Mouse (Mus musculus): ENCODE results near the gene Nck2.

Nck2 gene

DNA sequence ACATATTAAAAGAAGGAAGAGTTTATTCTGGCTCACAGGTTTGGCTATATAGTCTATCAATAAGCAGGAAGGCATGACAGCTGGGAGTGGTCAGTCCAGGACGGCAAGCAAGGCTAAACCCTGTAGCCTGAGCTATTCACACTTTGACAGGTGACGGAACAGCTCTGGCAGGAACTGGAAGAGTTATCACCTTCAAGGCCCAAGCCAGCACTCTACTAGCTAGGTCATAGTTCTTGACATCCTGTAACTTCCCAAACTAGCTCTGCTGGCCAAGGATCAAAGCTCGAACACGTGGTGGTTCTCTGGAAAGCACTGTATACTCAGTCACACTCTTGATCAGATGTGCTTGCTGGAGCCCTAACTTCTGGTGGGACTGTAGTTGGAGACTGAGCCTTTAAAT is 10.5 kb upstream of the Nck2 start:
- DNase-seq (ENCODE audit: low read depth in 1 of 2, low spot score in 2 of 2), result no peak

DNA sequence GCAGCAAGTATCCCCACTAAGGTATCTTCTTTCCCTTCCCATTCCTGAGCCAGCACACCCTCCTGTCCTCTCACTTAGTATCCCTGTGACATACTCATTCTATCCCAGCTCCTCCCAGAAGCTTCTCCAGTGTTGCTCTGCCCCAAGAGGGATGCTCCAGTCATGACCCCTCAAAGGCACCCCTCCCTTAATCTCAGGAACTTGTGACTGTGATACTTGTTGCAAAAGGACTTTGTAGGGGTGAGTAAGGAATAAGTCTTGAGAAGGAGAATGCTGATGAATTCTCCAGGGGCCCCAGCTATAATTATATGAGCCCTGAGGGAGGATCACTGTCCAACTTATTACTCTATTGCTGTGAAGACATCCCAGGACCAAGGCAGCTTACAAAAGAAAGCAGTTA is 7.8 kb upstream of the Nck2 start:
- DNase-seq (ENCODE audit: low read depth in 1 of 2, low spot score in 2 of 2), result no peak

DNA sequence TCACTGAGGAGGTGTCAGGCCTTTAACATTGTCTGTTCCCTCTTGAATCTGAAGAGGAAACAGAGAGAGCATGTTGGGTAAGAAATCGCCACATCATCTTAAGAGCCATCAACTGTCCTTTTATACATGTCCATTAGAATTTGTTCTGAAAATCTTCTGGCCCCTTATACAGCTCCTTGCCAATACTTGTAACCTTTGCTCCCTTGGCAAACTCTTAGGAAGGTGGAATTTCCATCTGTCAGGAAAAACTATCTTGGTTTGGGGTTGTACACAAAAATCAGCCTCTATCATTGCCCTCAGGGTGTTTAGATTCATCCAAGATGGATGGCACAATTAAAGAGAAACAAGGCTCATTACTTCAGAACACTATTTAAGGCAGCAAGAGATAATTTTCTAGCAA is 5.1 kb upstream of the Nck2 start:
- DNase-seq (ENCODE audit: low read depth in 1 of 2, low spot score in 2 of 2), result no peak

DNA sequence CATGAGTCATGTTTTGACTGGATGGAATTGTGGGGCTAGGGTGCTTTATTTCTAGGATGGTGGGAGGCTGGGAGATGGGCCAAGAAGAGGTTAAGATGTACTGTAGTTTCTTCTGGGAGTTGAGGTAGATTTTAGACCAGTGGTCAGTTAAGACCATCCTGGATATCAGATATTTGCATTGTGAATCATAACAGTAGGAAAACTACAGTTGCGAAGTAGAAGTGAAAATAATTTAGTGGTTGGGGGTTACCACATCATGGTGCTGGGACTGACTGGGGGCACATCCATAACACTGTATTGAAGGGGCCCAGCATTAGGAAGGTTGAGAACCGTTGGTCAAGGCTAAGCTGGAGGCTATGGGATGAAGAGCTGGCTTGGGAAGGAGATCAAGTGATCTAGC is 1.8 kb upstream of the Nck2 start:
- no peak for DNase-seq (ENCODE audit: low read depth in 1 of 2, low spot score in 2 of 2)

DNA sequence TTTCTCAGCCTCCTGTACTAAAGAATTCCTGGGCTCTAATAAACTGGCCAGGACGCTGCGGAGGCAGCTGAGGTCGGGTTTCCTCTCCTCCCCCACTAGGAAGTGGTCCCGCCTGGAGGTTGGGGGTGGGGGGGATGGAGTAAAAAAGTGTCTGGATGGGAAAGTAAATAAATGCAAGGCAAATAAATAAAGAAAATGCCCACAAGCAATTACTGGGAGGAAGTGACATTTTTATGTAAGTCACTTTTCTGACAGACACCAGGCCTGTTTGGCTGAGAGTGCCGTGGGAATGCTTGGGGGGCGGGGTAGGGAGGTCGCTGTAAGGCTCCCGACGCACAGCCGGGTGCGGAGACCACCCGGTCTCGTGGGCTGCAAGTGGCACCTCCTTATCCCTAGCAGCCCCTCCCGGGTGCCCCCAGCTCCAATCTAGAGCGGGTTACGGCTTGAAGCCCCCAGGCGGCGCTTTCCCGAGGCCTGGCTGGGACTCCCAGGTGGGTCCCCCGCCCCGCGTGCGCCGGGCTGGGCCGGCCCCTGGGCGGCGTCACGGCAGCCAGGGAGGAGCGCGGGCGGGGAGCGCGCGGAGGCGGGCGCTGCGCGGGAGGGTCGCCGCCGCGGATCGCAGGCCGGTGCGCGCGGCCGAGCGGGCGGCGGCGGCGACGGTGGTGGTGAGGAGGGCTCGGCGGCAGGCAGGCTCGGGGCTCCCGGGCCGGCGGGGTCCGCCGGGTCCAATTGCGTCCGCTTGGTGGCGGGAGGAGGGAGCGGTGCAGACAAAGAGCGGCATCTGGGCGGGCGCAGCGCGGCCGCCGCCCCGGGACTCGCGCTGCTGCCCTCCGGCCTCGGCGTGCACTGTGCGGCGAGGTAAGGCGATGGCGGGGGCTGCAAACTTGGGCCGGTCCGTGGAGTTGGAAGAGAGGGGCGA is 1.1 kb downstream of the Nck2 start:
- peak in 1 of 2 experiments; percentile 4 for DNase-seq (ENCODE audit: low read depth in 1 of 2, low spot score in 2 of 2)

DNA sequence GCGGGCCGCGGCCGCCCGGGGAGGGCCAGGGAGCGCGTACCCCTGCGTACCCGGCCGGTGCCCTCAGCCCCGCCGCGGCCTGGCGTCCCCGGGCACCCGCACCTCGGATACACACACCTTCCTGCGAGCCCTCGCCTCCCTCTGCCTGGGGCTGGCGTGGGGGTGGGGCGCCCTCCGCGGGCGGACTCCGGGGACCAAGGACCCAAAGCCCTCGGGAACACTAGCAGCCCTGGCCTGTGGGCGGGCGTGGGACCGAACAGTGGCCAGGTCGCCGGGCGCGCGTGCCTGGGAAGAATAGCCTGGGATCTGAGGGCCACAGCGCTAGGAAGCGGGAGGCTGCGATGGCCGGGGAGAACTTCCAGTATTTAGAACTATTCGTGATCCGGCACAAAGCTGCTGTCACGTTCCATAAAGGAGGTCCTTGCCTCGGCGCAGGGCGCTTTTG is 1.7 kb downstream of the Nck2 start:
- no peak for DNase-seq (ENCODE audit: low read depth in 1 of 2, low spot score in 2 of 2)

DNA sequence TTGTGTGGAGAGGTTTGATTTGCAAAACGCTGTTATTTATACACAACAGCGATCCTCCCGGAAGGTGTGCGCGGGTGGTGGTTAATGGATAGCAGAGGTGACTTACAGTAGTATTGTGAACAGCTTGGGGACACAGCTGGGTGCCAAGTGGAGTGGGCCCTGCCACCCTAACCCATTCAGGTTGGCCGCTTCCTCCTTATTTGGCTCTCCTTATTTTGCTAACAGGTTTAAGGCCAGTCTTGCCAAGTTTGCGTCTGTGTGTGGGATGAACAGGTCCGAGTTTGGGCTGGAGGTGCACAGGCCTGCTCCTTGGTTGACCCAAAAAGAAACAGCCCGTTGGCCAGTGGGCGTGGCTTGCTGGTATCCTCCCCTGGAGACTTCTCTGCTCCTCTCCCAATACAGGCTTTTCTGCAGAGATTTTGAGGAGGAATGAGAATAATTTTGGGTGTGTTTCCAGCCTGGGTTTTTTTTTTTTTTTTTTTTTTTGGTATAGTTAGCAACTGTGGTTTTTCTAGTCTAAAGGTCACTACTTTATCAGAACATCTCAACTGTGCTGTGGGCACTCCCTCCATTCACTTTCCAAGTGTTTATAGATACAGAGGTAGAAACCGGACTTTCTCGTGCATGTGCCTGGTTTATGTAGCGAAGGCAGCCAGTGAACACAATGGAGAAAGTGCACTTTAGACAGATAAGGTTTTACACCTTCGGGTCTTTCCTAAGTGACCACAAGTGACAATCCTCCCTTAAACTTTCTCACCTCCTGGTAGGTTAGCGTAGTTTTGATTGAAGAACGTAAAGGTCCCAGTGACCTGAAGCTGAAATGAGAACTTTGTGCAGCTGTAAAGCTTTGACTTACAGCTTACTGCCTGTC is 2.6 kb downstream of the Nck2 start:
- DNase-seq (ENCODE audit: low read depth in 1 of 2, low spot score in 2 of 2), result no peak

DNA sequence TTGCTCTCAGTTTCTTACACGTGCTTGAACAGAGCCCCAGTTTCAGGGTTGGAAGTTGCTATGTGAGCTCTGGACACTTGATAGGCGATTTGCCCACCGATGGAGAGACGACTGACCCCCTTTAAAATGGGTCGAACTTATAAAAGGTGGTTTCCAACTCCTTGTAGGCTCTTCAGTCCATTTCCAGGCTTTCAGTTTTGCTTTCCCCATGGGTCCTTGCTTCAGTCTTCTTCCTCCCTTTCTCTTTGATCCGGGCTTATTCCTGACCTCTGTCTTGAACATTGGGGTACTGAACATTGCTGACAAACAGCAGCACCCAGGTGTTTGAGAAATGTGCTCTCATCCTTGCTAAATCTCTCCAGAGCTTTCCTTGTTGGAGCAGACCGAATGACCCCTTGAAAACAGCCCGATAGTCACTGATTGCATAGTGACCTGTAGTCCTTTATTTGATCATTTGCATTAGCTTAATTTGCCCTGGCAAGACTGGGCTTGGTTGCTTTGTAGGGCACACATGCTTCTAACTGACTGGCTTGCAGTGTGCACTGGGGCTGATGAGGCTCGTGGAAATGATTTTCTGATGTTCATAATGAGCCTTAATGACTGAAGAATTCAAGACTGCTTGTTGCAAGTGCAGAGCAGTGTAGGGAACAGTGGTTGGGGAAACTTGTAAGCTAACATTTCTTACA is 3.4 kb downstream of the Nck2 start:
- DNase-seq (ENCODE audit: low read depth in 1 of 2, low spot score in 2 of 2), result no peak

DNA sequence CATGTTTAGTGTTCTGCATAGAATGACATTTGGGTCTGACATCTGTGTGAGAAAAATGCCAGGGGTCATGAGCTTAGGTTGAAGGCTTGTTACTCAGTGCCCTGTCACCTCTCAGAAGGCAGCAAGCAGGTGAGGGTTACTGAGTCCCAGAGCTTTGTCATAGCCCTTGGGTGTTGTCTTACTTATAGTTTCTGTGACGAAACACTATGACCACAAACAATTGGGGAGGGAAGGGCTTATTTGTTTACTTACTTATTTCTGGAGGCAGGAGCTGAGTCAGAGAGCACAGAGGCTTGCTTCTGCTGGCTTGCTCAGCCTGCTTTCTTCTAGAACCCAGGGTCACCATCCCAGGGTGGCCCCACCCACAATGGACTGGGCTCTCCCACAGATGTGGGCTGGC is 6.4 kb downstream of the Nck2 start:
- DNase-seq (ENCODE audit: low read depth in 1 of 2, low spot score in 2 of 2), result no peak

DNA sequence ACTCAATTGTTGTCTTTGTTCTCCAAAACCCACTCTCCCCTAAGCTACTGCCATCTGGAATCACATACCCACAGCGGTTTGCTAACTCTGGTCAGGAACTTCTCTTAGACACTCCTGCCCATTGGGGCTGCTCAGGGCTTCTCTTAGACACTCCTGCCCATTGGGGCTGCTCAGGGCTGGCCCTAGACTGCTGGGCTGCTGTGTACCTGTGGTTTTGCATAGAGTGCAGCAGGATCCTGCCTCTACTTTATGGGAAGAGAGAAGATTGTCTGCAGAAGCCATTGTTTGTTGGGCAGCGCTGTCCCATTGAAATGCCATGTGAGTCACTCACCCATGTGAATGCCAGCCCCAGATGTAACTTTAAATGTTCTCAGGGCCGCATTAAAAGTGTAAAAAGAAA is 9.3 kb downstream of the Nck2 start:
- DNase-seq (ENCODE audit: low read depth in 1 of 2, low spot score in 2 of 2), result no peak

DNA sequence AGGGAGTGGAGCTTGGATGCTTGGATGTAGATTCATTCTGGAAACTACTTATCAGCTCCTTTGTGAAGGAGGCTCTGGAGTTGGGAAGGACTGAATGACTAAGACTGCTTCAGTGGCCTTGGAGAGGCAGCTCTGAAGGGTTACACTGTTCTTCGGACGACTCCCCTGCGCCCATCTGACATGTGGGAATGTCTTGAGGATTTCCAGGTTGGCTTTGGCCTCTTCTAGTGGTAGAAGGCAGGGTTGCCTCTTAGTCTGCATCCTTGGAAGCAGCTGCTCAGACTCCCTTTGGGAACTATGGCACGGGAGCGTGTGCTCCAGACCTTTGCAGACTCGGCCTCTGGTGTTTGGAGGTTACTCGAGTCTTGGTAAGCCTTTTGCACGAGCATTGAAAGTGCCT is 10.4 kb downstream of the Nck2 start:
- DNase-seq (ENCODE audit: low read depth in 1 of 2, low spot score in 2 of 2), result no peak

DNA sequence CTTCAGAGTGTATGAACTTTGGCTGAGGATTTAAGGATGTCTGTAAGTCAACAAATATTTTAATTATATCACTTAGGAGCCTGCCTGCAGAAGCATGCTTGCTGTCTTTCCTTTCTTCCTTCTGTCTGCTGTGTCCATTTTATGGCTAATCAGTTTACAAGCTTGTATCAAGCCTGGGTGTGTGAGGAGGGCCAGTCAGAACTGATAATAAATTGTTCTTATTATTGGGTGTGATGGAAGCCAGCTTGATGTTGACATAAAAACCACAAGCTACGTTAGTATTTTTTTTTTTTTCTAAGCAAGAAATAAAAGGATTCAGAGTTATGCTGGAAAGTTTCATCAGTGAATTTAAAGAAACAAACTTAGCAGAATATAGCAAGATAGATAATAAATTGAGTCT is 10.8 kb downstream of the Nck2 start:
- DNase-seq (ENCODE audit: low read depth in 1 of 2, low spot score in 2 of 2), result no peak

DNA sequence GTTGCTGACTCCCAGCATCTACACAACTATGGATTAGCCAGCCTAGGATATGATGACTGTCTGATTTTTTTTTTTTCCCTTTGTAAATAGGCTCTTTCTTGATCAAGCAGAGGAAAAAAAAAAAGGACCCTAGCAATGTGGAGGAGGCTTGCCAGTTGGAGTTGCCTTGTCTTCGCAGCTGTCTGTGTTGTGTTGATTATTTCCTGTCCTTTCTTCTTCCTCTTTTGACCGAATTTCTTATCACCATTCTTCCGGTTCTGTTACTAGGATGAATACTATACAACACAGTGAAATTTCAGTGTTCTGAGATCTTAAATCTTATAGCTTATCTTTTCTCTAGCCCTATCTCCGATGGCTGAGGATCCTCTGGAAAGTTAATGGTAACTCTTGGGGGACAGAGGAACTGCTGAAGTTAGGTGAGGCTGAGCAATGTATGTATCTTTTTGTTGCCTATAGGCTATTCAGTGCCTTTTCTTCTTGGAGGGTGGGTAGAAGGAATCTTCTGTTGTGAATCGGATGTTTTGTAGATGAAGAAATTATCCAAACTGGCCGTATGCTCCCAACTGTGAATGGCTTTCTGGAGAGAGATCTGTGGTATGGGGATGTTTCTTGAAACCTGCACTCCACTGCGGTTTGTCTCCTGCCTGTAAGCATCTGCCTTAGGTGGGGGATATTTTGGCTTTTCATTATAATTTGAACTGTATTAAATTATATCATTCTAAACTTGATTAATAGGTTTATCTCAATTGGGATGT is 12.8 kb downstream of the Nck2 start:
- no peak for DNase-seq (ENCODE audit: low read depth in 1 of 2, low spot score in 2 of 2)

DNA sequence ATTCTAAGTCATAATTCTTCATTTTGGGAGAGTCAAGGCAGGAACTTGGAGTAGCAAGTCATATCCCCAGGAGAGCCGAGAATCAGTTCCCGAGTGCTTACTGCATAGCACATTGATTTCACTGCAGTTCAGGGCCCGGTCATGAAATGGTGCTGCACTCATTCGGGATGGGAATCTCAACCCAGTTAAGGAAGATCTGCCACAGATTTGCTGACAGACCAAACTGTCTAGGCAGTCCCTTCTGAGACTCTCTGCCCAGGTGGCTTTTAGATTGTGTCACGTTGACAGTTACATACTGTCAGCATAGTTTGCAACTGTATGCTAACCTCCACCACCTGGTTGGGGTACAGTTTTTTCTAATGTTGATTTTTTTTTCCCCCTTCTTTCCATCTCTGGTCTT is 16.1 kb downstream of the Nck2 start:
- no peak for DNase-seq (ENCODE audit: low read depth in 1 of 2, low spot score in 2 of 2)

DNA sequence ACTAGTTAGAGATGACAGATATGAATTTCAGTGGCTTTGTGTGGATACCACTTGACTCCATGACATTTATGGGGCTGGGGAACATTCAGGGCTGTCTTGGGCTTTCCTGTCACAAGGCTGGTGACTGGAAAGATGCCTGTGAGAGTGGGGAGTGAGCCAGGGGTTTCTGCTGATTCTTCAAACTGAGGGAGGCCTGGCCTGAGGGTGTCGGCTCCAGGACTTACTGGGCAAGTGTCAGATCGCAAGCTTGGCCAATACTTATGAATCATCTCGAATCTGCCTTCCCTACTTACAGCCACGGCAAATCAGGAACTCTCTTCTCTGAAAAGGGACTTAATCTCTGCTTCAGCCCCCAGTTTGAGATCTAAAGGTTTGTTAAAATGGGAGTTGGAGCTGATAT is 18.3 kb downstream of the Nck2 start:
- no peak for DNase-seq (ENCODE audit: low read depth in 1 of 2, low spot score in 2 of 2)

DNA sequence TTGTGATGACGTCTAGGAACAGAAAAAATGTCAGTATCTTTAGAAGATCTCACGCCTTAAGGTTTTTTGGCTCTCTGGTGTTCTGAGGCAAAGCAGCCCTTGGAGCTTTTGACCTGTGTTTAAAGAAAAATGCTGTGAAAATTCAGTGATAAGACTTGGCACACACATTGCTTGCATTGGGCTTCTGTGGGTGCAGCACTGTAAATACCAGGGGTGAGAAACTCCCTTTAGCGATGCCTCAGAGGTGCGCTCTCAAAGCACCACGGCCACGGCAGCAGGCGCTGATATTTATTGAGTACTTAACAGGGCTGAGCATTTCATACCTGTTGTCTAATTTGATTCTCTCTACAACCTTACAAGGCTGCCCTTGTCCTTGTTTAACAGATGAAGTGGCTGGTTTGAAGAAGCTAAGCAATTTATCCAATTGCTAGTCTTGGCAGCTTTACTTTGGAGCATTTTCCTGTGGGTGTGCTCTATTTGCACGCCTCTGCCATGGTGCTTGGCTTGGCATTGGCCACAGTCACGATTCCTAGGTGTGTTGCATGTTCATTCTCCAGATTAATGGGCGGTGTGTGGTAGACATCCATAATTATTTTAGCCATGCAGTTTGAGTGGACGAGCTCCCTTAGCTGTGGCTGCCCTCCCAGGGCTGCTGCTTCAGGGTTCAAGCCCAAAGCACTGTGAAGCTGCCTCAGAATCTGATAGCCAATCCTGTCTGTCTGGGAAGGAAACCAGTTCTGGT is 19.7 kb downstream of the Nck2 start:
- DNase-seq (ENCODE audit: low read depth in 1 of 2, low spot score in 2 of 2), result no peak

DNA sequence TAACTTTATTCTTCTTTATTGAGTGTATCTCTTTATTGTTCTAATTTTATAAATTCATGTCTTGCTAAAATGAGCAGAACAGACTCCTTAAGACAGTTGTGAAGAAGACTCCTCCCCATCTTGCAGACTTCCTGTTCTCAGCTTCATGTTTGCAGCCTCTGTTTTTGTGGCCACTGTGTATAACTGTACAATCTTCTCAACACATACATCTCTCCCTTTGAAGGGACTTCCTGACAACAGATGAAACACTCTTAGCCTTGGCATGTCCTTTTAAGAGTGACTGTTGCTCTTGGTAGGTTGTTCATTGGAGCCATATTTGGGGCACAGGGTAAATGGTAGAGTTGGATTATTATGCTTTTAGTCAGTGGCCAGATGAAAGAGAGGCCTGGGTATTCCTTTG is 20.6 kb downstream of the Nck2 start:
- DNase-seq (ENCODE audit: low read depth in 1 of 2, low spot score in 2 of 2), result no peak

DNA sequence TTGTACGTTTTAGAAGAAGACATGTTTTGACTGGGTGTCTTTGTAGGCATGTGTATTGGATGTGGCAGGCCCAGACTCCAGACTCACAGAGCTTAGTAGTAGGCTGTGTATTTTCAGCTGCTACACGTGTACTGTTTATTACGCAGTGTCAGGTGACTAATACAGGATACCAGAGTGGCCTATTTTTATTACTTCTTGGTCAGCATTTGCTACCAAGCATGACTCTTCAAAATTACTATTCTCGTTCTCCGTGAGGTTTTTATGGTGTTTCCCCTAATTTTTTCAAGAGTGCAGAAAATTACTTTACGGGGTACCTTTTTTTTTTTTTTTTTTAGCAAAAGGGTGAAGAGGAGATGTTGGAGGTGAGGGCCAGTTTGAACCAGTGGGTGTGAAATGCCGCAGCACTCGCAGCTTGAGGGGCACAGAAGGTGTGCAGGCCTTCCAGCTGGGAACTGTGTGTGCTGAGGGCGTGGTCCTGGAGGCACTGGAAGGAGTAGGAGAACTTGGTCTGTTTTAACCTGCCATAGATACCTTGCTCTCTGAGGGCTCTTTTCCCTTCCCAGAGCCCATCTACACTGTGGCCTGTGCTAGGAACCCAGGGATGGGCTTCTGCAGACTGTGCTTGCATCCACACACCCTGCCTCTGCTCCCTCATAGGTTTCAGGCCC is 21.7 kb downstream of the Nck2 start:
- no peak for DNase-seq (ENCODE audit: low read depth in 1 of 2, low spot score in 2 of 2)

DNA sequence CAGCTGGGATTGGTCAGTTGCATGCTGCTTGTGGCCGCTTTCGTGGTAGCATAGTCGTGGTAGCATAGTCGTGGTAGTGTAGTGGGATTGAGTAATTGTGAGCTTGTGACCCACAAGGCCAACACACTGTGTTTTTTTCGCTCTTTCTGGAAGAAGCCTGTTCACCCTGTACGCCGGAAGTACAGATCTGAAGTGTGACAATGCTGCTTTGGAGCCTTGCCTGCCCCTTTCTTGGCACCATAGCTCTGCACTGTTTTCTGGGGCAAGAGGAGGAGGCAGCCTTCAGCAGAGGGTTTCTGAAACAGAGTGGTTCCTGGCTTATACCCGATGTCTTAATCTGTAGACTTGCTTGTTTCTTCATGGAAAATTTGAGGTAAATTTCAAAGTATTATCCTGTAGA is 23.3 kb downstream of the Nck2 start:
- no peak for DNase-seq (ENCODE audit: low read depth in 1 of 2, low spot score in 2 of 2)

DNA sequence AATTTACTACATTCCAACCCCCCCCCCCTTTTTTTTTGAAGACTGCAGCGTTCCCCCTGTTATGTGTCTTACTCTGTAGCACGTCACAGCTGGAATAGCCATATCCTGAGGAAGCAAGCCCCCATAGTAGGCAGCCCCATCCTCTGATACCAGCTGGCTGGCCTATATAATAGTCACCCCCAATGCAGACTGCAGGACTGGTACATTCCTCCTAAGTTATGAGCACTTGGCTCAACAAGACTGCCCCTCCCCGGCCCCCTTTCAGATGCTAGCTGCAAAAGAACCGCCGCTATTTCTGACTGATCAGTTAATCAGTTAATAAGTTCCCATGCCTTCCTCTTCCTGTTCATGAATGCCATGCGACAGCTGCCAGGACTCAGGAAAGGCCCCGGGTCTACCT is 23.8 kb downstream of the Nck2 start:
- DNase-seq (ENCODE audit: low read depth in 1 of 2, low spot score in 2 of 2), result no peak

Data from monocyte, adult 2 months (primary cell).